Mouse (Mus musculus) CD8-positive naive resting alpha-beta T cell, adult 2 months (primary cell): Measurements from ENCODE around the gene Arfgap3.
"Not testable (repeated sequence)": the region's sequence is repeated elsewhere in the genome, so short reads cannot be mapped to it uniquely, and the experiment has no call there.

ENCODE experiments used
- DNase-seq, 2 experiments: peaks; one replicate each; pipeline ENCODE4 v3.0.0; 2022; ENCODE audit warnings: low read depth in 2 of 2, low spot score in 2 of 2

Gene Arfgap3

GRCm38 (mm10) chr15:83349954-83350711 is at the start of gene Arfgap3:
Arfgap3 (minus strand) TSS chr15:83350247.
- peak; percentile 78 to 84 for DNase-seq

DNA sequence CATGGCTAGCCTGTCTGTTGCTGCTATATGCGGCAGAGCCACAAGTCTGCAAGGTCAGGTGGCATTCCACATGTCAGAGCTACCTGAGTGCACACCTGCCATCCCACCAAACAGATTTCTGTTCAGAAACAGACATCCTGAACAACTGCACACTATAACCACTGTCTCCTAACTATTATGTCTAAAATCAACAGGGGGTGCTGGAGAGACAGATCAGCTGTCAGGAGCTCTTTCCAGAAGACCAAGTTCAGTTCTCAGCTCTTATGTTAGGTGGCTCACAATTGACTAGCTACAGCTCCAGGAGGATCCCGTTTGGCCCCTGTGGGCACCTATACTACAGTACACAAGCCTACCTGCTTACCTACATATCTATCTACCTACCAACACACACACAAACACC is 42.7 kb upstream of the Arfgap3 start:
- DNase-seq: no peak

DNA sequence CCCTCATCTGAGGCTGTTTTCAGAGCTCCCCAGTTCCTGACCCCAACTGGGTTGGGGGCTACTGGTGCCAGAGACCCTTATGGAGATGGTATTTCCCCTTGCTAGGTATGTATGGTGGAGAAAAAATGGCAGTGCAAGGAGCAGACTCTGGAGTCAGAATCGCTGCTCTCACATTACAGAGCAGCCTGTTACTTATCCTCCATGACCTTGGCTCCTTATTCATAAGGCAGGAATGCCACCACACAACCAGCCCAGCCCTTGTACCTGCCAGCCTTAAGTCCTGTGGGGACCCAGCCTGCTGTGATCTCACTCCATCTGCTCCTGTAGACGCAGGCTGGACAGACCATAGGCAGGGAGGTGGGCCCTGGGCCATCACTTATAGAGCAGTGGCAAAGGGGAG is 37.9 kb upstream of the Arfgap3 start:
- DNase-seq: no peak

- no peak for DNase-seq
Observed at GRCm38 (mm10) chr15:83383633-83384032, 33.6 kb upstream of the Arfgap3 start.

DNA sequence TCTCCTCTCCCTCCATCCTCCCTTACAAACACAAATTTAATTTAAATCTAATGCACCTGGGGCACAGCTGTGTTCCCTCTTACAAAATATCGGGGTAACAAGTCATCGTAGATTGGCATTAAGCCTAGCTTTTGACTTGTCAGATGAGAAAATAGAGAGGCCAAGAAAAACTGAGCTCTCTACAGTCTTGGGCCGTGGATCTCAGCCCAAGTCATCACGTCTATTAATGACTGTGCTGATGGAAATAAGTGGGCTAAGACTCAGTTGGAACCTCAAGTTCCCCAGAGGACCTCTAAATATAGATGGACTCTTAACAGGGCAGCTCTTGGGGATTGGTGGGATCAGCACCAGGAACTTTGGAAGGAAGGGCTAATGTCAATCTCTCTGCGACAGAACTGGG is 33.1 kb upstream of the Arfgap3 start:
- no peak for DNase-seq

DNA sequence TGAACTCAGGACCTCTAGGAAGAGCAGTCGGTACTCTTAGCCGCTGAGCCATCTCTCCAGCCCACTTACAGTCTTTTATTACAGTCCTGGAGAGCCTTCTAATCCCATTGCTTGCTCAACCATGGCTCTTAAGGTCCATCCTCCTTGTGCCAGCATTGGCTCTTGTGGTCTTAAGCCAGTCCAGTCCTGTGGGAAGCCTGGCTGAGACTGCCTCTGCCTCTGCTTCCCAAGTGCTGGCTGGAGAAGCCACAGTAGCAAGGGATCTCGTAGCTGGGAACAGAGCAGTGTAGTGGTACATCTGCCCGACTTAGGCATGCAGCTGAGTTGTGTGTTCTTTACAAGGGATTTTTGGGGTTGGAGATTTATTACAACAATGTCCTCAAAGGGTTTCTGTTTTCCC is 32.4 kb upstream of the Arfgap3 start:
- no peak for DNase-seq

DNA sequence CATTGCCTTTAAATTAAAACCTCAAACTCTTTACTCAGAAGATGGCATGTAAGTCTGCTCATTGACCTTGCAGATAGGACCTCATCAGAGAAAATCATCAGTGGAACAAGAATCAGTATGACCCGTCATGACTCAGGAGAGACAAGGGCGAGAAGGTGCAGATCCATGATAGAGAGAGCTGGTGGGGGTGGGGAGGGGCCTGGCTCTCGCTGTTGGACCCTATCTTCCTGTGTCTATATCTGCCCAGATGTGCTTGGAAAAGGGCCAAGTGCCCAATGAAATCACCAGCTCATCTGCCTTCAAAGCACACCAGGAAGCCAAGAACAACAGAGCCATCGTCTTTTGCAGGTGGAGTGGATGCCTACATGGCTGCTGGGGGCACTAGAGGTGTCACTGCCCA is 27.1 kb upstream of the Arfgap3 start:
- DNase-seq: no peak

- no peak for DNase-seq
Observed at GRCm38 (mm10) chr15:83375136-83375535, 25.1 kb upstream of the Arfgap3 start.

GRCm38 (mm10) chr15:83374076-83374475 is 24.0 kb upstream of the Arfgap3 start:
- DNase-seq: no peak

DNA sequence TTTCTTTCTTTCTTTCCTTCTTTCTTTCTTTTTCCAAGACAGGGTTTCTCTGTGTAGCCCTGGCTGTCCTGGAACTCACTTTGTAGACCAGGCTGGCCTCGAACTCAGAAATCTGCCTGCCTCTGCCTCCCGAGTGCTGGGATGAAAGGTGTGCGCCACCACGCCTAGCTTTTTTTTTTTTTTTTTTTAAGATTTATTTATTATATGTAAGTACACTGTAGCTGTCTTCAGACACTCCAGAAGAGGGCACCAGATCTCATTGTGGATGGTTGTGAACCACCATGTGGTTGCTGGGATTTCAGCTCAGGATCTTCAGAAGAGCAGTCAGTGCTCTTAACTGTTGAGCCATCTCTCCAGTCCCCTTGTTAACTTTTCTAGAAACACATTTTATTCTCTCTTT is 18.7 kb upstream of the Arfgap3 start:
- not testable (repeated sequence) for DNase-seq

DNA sequence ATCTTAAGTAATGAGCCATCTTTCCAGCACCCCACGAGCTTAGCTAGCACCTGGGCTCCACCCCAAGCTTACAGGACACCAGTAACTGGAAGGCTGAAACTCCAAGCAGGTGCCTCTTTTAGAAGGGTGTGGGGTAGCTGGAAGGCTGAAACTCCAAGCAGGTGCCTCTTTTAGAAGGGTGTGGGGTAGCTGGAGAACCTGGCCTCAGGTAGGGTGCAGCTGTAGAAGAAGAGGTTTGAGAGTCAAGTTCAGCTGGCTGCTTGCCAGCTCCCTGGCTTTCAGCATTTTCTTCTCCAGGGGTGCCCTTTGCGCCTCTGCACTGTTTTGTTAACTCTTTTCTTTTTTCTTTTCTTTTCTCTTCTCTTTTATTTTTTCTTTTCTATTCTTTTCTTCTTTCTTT is 18.2 kb upstream of the Arfgap3 start:
- no peak for DNase-seq

DNA sequence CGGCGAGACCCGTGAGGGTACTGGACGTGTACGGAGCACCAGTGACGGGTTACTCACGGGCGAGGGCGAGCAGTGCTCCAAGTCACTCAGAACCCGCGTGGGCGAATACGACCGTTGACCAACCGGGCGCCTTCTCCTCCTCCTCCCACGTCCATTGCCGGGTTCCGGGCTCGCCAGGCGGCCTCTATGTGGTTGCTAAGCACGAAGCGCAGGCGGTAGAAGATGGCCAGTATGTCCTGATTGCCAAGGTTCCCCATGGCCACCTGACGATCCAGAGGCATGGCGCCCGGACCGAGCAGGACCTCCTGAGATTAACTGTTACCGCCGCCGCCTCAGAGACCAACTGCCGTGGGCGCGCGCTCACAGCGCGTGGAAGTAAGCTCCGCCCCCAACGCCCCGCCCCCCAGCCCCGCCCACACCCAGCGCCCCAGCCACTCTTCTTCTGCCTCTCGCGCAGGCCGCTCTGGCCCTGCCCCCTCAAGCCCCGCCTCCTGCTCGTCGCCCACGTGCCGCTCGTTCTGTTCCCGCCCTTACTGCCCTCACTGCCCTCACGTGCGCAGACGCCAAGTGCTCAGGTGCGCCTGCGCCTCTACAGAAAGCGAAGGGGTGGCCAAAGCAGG is 17.0 kb upstream of the Arfgap3 start:
- peak; percentile 14 to 42 for DNase-seq

DNA sequence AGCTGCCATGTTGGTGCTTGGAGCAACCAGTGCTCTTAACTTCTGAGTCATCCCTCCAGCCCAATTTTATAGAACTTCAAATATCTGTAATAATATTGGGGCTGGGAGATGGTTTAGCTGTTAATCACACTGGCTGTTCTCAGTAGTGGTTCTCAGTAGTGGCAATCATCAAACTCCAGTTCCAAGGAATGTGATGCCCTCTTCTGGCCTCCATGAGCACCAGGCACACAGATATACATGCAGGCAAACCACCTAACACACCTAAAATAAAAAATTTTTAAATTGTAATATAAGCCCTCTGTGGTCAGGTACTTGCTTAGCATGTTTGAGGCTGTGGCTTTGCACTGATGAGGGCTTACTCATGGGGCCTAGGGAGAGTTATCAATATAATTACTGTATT is 15.7 kb upstream of the Arfgap3 start:
- no peak for DNase-seq

DNA sequence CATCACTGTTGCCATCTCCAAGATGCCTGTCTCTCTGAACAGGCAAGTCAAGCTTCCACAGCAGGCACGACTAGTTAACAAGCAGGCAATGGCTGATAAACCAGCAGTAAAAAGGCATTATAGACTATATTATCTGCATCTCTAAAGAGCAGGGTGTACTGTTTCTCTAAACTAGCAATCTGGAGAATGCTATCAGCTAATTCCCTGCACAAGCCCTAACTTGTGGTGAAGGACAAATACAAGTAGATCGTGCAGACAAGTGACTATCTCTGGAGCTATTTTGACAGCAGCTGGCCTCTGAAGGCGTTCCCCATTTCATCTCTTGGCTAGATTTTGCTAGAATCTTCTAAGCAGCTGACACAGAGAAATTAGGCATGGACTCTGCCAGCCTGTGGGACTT is 14.1 kb upstream of the Arfgap3 start:
- DNase-seq: no peak

DNA sequence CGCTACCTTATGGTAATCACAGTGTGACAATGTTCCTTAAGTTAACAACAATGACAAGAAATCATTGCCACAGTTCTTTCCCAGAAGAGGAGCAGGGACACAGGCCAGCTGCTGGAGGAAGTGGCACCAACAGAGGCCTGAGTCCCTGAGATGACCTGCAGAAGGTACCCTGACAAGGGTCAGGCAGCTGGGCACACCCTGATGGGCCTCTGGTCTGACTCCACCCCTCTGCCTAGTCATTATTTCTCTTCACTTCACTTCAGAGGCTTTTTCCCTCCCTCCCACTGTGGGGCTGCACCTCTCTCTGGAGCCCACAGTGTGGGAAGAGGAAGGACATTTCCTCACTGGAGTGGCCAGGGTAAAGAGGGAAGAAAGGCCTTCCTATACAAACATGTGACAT is 12.8 kb upstream of the Arfgap3 start:
- not testable (repeated sequence) for DNase-seq

DNA sequence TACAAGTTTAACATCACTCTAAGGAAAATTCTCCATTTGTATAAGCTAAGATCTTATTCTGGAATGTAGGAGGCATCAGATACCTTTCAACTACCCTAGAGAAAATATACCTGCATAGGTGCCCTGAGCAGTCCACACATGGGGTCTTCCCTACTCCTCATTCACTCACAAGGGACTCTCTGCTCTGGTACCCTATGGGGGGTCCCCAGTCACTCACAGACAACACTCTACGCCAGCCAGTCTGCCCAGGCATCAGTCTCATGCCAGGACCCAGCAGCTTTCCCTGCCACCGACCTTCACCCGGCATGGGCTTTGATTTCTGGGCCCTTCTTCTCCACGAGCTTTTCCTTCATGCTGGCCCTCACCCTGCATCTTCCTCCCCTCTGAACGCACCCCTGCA is 10.9 kb upstream of the Arfgap3 start:
- DNase-seq: not testable (repeated sequence)

GRCm38 (mm10) chr15:83360140-83360539 is 10.1 kb upstream of the Arfgap3 start:
- DNase-seq: no peak

DNA sequence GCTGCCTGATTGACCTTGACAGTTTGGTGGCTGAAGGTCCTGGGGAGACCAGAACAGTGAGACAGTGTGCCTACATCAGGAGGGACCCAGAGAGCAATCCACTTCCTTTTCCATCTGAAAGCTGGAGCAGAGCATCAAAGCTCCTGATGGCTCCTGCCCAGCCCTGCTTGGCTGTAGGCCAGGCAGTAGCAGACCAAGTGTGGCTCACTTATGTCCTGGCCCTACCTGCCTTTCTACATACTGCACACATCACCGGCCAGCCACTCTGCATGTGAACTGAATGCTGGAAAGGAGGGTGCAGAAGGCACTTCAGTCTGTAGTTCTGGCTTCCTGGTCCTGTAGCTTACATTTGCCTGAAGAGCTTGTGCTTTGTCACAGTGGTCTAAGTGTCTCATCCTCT is 8.4 kb upstream of the Arfgap3 start:
- no peak for DNase-seq

- DNase-seq: no peak
Observed at GRCm38 (mm10) chr15:83351546-83351945, 1.5 kb upstream of the Arfgap3 start.

DNA sequence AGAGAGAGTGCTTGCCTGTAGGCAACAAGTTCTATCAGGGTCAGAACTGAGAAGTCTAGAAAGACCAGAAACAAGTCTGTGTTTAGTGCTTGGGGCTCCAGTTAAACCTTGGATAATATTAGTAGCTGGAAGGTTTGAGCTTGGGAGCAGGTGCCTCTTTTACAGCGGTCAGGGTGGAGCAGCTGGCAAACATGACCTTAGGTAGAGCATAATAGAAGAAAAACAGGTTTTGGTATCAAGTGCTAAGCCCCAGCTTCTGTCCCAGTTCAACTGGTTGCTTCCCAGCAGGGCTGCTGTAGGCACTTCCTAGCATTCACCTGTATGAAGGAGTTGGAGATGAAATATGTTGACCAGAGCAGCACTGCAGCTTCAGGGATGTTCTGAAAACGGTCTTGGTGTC is 812 bp upstream of the Arfgap3 start:
- no peak for DNase-seq

DNA sequence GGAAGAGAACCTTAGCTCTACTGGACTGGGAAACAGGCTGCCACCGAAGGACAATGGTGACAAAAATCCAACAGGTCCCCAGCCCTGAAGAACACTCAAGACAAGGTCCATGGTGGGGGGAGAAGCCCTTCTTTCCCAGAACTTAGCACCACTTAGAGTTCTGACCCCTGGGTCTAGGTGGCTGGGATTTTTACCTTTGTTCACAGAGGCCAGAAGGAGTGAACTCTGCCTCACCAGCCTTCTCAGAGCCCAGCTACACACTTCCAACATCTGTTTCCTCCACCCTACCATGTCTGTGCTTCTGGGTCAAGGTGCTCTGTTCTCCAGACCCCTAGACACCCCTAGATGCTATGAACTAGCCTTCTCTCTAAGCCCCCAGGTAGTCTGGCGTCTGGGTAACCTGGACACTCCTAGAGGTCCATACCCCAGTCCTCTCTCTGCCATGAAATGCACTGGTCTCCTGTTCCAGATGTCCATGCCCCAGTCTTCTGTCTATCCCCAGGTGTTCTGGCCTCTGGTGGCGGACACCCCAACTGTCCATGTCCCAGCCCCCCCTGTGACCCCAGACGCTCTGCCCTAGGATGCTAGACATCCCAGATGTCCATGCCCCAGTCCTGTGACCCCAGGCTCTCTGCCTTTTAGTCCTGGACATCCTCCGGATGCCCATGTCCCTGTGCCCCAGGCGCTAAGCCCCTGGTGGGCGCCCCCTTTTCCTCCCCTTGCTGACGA is 658 bp downstream of the Arfgap3 start:
- peak in 1 of 2 experiments; percentile 7 for DNase-seq

DNA sequence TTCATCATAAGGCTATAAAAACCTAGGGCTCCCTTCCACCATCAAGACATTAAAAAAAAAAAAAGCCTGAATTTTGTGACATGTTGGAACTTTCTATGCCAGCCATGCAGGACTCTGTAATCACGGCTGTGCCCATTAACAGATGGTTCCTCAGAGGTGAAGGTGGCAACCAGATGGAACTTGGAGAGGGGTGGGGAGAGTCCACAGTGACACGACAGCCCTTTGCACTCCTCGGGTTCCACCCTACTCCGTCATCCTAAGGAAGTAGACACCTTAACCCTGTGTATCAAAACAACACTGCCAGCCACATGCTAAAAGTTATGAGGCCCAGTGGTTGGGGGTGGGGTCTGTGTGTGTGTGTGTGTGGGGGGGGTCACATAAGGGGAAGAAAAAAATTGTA is 1.3 kb downstream of the Arfgap3 start:
- DNase-seq: no peak
